Mouse (Mus musculus): ENCODE data around the gene Mettl22.

The Mettl22 gene

DNA sequence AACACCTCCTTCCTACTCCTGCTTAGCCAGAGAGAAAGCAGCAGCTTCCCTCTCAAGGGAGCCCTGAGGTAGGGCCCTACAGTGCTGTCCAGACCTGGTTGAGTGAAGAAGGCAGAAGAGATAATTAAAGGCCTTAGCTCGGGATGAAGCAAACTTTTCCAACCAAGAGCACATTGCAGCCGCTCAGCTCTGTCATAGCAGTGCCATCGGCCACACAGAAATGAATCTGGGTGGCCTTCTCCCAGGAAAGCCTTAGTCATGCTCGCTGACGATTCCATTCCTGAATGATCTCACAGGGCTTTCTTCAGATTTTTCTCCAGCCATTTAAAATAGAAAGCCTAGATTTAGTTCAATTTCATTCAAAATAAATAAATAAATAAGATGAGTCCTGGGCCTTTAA, 39.3 kb downstream of the Mettl22 start:
- in situ Hi-C loops (cut with MboI, MseI) = no loop called here

DNA sequence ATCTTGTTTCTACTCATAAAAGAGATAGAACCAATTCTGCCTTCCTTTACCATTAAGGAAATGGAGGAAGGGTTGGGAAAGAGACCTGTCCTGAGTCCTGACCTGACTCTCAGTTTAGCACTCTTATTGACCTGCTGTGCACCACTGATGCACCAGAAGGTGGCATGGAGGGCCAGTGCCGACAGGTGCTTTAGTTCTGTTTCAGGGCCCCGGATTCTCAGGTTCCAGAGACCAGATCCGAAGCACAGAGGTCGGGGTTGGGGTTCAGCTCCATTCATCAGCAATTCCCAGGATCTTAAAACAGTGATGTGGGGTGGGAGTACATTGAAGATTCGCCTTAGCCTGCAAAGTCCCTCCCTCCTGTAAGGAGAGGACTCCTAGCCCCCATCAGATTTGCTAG, 42.2 kb downstream of the Mettl22 start:
- in situ Hi-C loops (cut with MboI, MseI) = no loop called here

DNA sequence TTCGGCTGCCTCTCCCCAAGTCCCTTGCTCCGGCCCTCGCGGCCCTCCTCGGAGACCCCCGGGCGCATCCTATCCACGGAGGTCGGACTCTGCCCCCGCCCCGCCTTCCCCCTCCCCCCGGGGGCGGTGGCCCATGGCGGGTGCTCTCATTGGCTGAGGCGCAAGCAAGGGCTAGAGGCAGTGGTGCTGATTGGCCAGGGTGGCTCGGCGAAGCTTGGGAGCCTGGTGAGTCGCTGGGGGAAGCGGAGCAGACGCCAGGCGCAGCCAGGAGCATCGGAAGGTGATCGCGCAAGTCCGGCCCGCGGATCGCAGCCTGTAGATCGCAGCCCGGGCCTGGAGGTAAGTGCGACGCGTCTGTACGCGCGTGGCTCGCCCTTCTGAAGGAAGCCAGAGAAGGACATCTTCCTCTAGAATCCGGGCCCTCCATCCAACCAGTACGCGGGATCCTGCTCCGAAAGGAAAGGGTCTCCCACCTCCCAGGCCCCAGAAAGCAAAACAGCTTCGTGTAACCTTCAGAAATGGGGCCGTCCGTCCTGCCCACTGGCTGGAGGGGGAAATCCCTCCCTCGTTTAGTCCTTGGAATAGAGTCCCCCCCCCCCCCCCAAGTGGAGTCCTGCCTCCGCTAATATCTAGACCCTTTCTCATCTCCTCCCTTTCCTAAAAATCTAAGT, 42.8 kb downstream of the Mettl22 start, which contains the start of gene Abat:
Gene Abat (plus strand): TSS at position 194 of the 671 bp plus-strand sequence.
- in situ Hi-C loops (cut with MboI, MseI) = no loop called here

DNA sequence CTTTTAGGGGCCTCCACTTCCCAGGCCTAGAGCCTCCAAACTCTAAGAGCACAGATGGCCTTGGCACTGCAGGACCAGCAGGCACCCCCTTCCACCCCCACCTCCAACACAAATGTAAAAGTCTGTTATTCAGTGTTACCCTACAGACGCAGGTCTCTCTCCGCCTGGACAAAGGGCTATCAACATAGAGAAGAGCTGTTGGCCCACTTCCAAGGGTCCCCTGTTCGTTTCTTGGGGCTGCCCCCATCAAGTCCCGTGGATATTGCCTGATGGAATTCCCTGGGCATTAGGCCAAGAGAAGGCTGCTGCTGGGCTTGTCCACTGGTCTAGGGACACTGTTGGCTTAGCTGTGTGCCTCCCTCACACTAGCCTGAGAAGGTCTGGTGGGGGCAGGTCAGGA, 43.6 kb downstream of the Mettl22 start:
- in situ Hi-C loops (cut with MboI, MseI) = no loop called here

DNA sequence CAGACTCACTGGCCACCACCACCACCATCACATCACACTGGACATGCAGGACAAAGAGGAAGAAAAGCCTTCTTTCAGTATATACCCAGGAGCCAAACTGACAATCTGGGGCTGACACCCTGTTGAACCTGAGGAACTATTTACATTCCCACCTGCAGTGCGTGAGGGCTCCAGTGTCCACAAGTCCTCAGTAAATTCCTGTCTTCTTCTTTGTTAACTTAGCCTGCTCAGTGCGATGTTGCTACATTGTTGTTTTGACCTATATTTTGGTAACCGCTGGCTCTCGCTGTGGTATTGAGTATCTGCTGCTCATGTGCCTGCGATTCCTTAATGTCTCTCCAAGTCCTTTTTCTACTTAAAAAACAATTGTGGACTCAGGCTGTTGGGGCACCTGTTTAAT, 49.9 kb downstream of the Mettl22 start:
- in situ Hi-C loops (cut with MboI, MseI) = no loop called here

DNA sequence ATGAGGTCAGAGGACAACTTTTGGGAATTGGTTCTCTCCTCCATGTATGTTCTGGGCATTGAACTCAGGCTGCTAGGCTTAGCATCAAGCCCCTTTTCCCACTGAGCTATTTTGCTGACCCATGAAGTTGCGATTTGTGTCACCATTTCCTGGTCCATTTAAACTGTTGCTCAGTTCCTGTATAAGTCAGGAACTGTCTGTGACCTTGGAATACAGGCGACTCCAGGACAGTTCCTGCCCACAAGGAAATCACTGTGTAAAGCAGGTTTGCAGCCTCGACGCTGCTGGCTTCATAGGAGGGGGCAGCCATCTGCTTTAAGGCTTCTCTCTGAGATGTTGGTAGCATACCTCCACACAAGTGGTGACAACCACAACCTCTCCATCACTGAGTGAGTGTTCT, 50.7 kb downstream of the Mettl22 start:
- in situ Hi-C loops (cut with MboI, MseI) = no loop called here

DNA sequence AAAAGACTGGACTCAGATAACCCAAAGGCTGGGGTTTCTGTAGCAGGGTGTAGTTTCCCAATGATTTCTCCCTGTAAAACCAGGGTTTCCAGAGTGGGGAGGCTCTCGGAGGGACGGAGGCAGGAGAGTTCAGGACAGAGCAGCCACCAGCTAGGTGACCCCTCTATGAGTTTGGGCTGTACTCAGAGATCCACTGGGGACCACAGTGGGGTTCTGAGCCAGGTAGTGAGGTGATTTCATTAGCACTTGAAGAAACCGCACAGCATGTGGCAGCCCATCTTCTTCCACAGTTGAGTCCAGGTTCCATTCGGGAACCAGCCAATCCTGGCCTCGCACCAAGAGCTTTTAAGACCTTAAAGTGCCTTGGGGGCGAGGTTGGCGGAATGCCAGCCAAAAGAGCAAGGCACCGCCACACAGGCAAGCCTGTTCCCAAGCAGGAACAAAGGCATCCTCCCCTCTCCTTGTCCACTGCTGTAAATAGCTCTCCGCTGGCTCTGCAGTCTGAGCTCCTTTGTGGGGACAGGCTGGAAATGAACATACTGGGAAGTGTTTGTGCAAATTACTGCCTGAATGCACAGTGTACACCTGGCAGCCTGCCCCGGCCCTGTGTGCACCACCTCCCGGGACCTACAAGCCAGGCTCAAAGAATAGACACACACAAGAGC, 53.0 kb downstream of the Mettl22 start:
- in situ Hi-C loops (cut with MboI, MseI) = no loop called here

DNA sequence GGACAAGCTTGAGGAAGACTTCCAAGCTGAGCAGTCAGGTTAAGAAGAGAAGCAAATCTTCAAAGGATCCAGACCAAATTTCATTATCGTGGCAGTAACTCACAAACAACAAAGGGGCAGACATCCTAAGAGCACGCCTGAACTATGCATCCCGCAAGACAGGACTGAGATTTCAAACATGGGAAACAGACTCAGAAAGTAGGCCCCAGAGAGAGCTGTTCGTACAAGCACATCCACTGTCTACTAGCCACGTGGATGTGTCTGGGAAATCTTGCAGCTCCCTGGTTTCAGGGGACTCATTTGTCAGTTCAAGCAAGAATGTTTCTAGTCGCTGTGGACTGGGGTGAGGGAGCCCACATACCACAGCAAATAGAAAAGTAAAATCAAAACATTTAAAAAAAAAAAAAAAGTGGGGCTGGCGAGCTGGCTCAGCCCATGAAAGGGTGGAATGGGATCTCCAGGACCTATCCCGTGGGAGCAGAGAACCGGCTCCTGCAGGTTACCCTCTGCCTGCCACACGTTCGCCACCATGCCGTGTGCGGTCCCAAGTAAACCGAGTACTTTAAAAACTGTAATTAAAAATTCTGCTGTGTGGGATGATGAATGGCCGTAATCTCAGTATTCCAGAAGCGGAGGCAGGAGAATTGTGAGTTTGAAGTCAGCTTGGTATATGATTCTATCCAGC, 53.7 kb downstream of the Mettl22 start:
- in situ Hi-C loops (cut with MboI, MseI) = no loop called here

DNA sequence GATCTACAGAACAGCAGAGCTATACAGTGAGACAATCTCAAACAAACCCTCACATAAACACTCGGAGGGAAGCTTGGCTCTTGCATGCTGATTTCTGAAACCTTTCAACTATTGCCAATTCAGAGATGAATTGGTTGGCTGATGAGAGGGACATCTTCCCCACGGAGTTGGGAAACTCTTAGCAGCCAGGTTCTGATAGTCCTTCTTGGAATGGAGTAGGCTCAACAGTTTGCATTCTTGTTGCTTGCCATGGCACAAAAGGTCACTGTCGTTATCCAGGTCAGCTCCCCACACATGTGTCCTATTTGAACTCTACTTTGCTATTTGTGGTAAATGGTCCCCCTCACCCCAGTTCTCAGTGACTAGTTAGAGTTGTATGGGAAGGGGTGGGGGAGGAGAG, 54.7 kb downstream of the Mettl22 start:
- in situ Hi-C loops (cut with MboI, MseI) = no loop called here

DNA sequence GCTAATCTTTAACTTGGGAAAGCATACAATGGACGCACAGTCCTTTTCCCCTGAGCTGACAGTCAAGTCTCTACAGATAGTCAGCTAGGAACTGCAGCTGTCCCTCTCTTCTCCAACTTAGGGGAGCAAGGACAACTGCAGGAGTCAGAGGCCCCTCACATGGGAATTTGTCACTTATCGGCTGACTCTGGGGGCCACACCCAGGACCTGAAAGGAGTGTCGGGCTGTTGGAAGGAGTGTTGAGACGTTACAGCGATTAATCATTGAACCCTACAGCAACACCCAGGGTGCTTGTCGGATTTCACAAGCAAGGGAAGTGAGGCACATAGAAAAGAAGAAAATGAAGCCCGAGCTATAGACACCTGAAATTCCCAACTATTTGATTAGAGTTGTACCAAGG, 55.3 kb downstream of the Mettl22 start:
- in situ Hi-C loops (cut with MboI, MseI) = no loop called here

DNA sequence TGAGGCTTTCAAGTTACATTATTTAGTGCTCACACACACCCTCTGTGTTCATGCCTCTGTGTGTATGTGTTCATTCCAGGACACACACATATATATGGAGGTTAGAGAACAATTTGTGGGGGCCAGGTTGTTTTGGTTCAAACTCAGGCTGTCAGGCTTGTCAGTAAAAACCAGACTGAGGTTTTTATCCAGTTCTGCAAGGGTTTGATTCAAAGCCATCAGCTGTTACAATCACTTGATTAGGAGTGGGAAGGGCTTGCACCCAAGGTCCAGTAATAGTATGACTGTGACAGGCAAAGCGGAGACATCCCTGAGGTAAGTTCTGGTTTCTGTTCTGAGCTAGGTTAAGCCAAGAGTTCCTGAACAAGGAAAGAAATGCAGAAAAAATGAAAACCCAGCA, 58.8 kb downstream of the Mettl22 start:
- in situ Hi-C loops (cut with MboI, MseI) = no loop called here

DNA sequence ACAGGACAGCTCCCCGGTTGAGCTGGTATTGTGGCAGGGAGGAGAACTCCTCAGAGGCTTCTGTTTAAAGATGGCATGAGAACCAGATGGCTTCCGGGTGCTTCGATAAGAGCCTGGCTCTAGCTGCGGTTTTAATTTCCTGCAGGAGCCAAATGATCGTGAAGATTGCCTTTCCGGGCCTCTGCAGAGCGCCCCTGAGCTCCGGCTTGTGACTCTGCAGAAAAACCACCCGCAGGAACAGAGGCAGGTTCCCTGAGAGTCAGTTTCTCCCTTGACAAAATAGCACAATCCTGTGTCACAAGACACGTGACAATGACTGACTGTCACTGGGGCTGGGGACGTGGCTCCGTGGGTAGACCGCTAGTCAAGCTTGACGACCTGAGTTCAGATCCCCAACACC, 59.4 kb downstream of the Mettl22 start:
- in situ Hi-C loops (cut with MboI, MseI) = no loop called here

DNA sequence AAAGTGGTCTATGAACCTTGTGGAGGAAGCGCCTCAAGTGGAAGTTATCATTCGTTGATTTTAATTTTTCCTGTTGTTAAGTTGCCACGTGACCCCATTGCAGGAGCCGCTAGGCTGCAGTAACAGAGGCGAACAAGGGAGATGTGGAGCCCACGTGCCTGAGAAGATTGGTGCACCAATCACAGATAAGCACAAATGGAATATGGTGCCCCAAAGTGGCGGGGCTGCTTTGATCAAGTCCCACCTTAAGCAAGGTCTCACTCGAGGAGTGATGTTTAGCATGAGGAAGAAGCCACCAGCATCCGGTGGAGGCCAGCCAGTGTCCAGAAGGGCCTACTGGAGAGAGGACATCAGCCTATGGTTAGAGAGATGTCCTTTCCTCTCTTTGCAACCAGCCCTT, 61.9 kb downstream of the Mettl22 start:
- in situ Hi-C loops (cut with MboI, MseI) = no loop called here

DNA sequence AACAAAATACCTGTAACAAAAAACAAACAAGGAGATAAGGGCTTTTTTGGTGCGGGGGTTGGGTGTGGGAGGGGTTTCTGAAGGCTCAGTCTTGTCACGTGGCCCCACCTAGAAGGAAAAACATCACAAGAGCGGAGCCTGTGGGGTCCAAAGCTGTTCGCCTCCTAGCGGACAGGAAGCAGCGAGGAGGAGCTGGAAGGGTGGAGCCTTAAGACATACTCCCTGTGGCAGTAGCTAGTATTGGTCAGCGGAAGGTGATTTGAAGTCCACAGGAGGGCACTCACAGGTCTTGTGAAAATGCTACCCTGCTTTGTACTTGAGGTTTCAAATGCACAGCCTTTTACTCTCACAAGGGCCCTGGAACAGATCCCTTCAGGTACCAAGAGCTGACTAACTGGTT, 62.3 kb downstream of the Mettl22 start:
- in situ Hi-C loops (cut with MboI, MseI) = no loop called here

DNA sequence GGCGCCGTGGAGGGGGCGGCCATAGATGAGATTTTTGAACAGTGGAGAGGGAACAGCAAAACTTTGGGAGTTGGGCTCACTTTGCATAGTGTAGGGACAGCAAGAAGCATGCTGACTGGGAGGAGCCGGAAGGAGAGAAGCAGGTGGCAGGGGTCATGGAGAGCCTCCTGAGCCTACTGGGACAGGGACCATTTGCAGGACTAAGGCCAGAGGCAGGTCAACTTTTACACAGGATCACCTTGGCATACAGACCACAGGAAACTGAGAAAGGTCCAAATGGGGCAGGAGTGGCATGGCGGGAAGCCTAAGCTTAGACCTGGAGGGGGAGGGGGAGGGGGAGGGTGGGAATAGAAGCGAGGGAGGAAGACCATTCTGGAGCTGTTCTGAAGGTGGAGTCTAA, 62.9 kb downstream of the Mettl22 start:
- in situ Hi-C loops (cut with MboI, MseI) = no loop called here

DNA sequence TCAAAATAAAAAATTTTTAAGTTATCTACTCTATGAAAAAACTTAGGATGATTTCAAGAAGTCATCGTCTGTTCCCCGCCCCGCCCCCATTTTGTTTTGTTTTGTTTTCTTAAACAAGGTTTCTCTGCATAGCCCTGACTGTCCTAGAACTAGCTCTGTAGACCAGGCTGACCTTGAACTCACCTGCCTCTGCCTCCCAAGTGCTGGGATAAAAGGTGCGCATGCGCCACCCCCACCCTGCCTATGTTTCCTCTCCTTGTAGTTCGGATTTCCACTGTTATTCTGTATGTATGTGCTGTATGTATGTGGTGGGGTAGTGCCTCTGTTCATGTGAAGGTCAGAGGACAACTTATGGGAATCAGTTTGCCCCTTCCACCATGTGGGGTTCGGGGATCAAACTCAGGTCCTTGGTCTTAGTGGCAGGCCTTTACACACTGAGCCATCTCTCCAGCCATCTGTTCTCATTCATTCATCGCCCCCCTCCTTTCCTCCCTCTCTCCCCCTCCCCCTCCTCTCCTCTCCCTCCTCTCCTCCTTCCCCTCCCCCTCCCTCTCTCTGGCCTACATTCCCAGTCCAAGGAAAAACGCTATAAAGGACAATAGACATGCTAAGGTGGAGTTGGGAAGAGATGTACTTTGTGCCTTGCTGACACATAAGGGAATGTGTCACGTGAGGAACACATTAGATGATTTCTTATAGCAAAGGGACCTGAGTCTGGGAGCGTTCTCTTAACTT, 64.0 kb downstream of the Mettl22 start:
- in situ Hi-C loops (cut with MboI, MseI) = no loop called here

DNA sequence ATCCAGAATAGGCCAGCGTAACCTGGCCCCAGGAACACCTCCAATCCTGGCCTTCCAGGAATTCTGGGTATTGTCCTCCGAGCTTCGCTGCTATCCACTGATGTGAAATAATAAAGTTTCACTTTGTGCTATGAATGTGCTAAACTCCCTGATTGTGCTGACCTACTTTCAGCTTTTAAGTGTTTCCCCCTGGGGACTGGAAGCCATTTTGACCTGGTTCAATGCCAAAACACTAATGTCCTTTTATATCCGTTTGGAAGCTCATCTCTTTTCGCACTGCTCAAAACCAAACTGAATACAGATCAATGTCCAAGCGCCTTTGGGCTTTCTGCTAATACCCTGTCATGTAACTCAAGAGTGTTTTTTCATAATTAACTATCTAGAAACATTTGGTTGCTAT, 64.8 kb downstream of the Mettl22 start:
- in situ Hi-C loops (cut with MboI, MseI) = no loop called here

DNA sequence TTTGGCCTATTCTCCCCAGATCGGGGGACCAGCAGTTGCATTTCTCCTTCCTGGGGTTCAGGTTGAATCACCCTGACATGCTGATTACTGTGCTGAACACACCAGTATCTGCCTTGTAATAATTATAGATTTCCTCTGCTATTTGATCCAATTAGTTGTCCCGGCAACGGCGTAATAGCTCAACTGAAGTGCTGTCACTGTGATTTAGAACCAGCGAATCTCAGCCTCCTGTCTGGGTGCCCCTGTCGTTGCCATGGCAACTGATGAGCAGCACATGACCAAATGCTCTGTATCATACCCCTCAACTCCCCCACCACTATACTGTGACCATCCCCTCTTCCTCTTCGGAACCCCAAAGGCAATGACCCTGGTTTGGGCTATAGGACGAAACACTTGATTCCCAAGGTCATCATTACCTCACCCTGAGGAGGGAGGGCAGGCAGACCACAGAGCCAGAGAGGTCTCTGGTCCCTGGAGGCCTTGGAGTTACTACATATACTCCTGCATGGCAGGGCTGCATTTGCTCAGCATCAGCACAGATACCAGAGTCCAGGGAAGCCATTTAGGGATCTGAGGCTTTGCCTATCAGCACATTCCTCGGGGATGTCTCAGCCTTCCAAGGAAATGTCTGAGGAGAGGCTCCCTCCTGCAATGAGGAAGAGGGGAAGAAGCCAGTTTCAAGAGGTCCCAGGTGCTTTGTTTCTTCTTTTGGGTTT, 68.7 kb downstream of the Mettl22 start:
- in situ Hi-C loops (cut with MboI, MseI) = no loop called here
